Mouse (Mus musculus): ENCODE data around the gene Myocd.
A peak's percentile ranks its signal among the peaks of the same experiment; 100 is the strongest.

DNA sequence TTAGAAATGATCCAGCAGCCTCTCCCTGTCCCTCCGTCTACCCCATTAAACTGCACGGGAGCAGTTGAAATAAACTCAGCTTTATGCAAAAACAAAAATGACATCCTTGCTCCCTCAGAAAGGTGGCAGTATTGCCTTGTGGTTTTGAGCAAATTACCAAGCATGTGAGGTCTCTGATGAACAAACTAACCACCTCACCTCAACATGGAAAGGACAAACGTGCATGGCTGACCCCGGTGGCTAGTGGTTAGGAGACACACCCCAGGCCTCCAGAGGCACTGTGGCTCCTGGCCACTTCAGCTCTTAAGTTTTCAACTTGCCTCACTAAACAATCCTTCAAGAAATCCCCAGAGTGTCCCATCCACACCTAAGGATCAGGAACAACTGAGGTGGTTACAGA lies 1.5 kb downstream of the Myocd start:
- TF ChIP-seq MYOG (IDR thresholded peaks at IDR 0.05; ENCODE audit: control insufficient read depth, extremely low read depth, insufficient read length) (no peak), CTCF (IDR thresholded peaks at IDR 0.05; ENCODE audit: control insufficient read depth, insufficient read depth, insufficient read length) (peak; percentile 3), MAX (IDR thresholded peaks at IDR 0.05) (no peak)
